Mouse (Mus musculus) midbrain, embryonic 11.5 days (tissue): ENCODE measurements at regions not wholly inside any gene's neighbourhood (a gene's known extent, or its start where the extent isn't known, plus 50 kb on each side); places are given as distances from the start of the nearest gene placed in this dataset.
A peak's percentile ranks its signal among the peaks of the same experiment; 100 is the strongest.

Source experiments
- ATAC-seq: fragments of 200-750 bp; cut with Nextera tagmentation; 2 replicates; pipeline ENCODE4 v1.8.0; 2017; ENCODE audit warnings: moderate TSS enrichment, moderate library complexity; ENCODE audit not compliant: low FRiP score
- DNase-seq: peaks from one replicate; pipeline ENCODE4 v3.0.0; 2015; ENCODE audit warnings: low spot score; ENCODE audit errors: missing footprints
- H3K27ac ChIP-seq: fragments of 300-500 bp; sonication (generic); 2 replicates; pipeline ENCODE4 v1.5.1; 2014; ENCODE audit warnings: low read depth, low read length
- H3K27me3 ChIP-seq: fragments of 300-500 bp; sonication (generic); 2 replicates; pipeline ENCODE4 v1.6.1; 2014; ENCODE audit warnings: mild to moderate bottlenecking, low read length, moderate library complexity, mixed read lengths; ENCODE audit not compliant: control insufficient read depth, insufficient read depth
- H3K36me3 ChIP-seq: fragments of 300-500 bp; sonication (generic); 2 replicates; pipeline ENCODE4 v1.6.1; 2014; ENCODE audit warnings: mild to moderate bottlenecking, low read length, moderate library complexity, mixed read lengths; ENCODE audit not compliant: control insufficient read depth, insufficient read depth
- H3K4me1 ChIP-seq: fragments of 300-500 bp; sonication (generic); 2 replicates; pipeline ENCODE4 v1.6.1; 2014; ENCODE audit warnings: low read length; ENCODE audit not compliant: control insufficient read depth, insufficient read depth
- H3K4me2 ChIP-seq: fragments of 300-500 bp; sonication (generic); 2 replicates; pipeline ENCODE4 v1.6.1; 2014; ENCODE audit warnings: mild to moderate bottlenecking, moderate library complexity
- H3K4me3 ChIP-seq: fragments of 300-500 bp; sonication (generic); 2 replicates; pipeline ENCODE4 v1.5.1; 2014; ENCODE audit warnings: low read depth, low read length
- H3K9ac ChIP-seq: fragments of 300-500 bp; sonication (generic); 2 replicates; pipeline ENCODE4 v1.6.1; 2014; ENCODE audit warnings: low read length
- H3K9me3 ChIP-seq: fragments of 300-500 bp; sonication (generic); 2 replicates; pipeline ENCODE4 v1.6.1; 2016; ENCODE audit warnings: low read length; ENCODE audit not compliant: control insufficient read depth
- WGBS: fragments of 180-500 bp; shearing (Covaris S2); extraction: QIAGEN DNeasy Blood & Tissue Kit; methylation state at CpG from one replicate; pipeline ENCODE4 v1.1.7; 2014; 5-methylcytosine and 5-hydroxymethylcytosine counted together

GRCm38 (mm10) chr1:158129243-158129770, 226.8 kb downstream of the Brinp2 start:
- Histone ChIP-seq H3K27me3 (no peaks in the 10 kb centered on the region), H3K36me3 (no peaks in the 10 kb centered on the region), H3K4me1 (no peaks in the 10 kb centered on the region), H3K9ac (no peak overlapping the region), H3K9me3 (no peaks in the 10 kb centered on the region), H3K27ac (no peak overlapping the region), H3K4me3 (no peak overlapping the region), H3K4me2 (no peak overlapping the region)
- no peak for DNase-seq
- ATAC-seq = no peak
- WGBS = 98% methylated on average over 3 of the region's 3 CpGs

GRCm38 (mm10) chr1:158147525-158147924, 208.6 kb downstream of the Brinp2 start:
- DNase-seq (peak; percentile 90), ATAC-seq (peak; percentile 92)
- peaks cover 19% of the 10 kb centered on the region for H3K27me3 ChIP-seq
- no peak overlapping the region for H3K27ac ChIP-seq
- 0% methylated on average over 3 of the region's 3 CpGs for WGBS
- no peak overlapping the region for H3K9ac ChIP-seq
- no peak overlapping the region for H3K4me3 ChIP-seq
- no peaks in the 10 kb centered on the region for H3K9me3 ChIP-seq
- H3K4me1 ChIP-seq = peaks cover 8% of the 10 kb centered on the region
- no peaks in the 10 kb centered on the region for H3K36me3 ChIP-seq
- H3K4me2 ChIP-seq = no peak overlapping the region

GRCm38 (mm10) chr1:158148035-158148434, 208.1 kb downstream of the Brinp2 start:
- peaks cover 17% of the 10 kb centered on the region for H3K27me3 ChIP-seq
- no peak overlapping the region for H3K9ac ChIP-seq
- H3K4me2 ChIP-seq = no peak overlapping the region
- H3K27ac ChIP-seq = no peak overlapping the region
- WGBS = 61% methylated on average over 5 of the region's 5 CpGs
- no peaks in the 10 kb centered on the region for H3K36me3 ChIP-seq
- H3K9me3 ChIP-seq = no peaks in the 10 kb centered on the region
- ATAC-seq = peak; percentile 58; the same call in 1 of the 2 replicates
- peaks cover 8% of the 10 kb centered on the region for H3K4me1 ChIP-seq
- DNase-seq = no peak
- H3K4me3 ChIP-seq = no peak overlapping the region

- Histone ChIP-seq H3K9ac (no peak overlapping the region), H3K4me1 (peaks cover 8% of the 10 kb centered on the region; the same call in 1 of the 2 replicates), H3K9me3 (no peaks in the 10 kb centered on the region), H3K36me3 (no peaks in the 10 kb centered on the region), H3K4me2 (no peak overlapping the region), H3K27ac (no peak overlapping the region), H3K27me3 (no peaks in the 10 kb centered on the region), H3K4me3 (no peak overlapping the region)
- WGBS = 48% methylated on average over 2 of the region's 2 CpGs
- DNase-seq = no peak
- ATAC-seq = 0 out of 2 replicates have a peak, but pooled peaks have one; percentile 15
Observed at GRCm38 (mm10) chr1:158161111-158161510, 195.0 kb downstream of the Brinp2 start.

GRCm38 (mm10) chr1:158161533-158161932, 194.6 kb downstream of the Brinp2 start:
- Histone ChIP-seq H3K9me3 (no peaks in the 10 kb centered on the region), H3K36me3 (no peaks in the 10 kb centered on the region), H3K27ac (no peak overlapping the region), H3K9ac (no peak overlapping the region), H3K4me3 (no peak overlapping the region), H3K27me3 (no peaks in the 10 kb centered on the region), H3K4me2 (no peak overlapping the region), H3K4me1 (peaks cover 8% of the 10 kb centered on the region; the same call in 1 of the 2 replicates)
- 19% methylated on average over 6 of the region's 6 CpGs for WGBS
- DNase-seq (no peak), ATAC-seq (peak; percentile 70)

- H3K9me3 ChIP-seq = no peaks in the 10 kb centered on the region
- peaks cover 8% of the 10 kb centered on the region; the same call in 1 of the 2 replicates for H3K4me1 ChIP-seq
- H3K36me3 ChIP-seq = no peaks in the 10 kb centered on the region
- no peak overlapping the region for H3K9ac ChIP-seq
- no peaks in the 10 kb centered on the region for H3K27me3 ChIP-seq
- H3K4me3 ChIP-seq = no peak overlapping the region
- H3K4me2 ChIP-seq = no peak overlapping the region
- DNase-seq = no peak
- no peak overlapping the region for H3K27ac ChIP-seq
- ATAC-seq = no peak
Observed at GRCm38 (mm10) chr1:158163411-158163810, 192.7 kb downstream of the Brinp2 start.

GRCm38 (mm10) chr1:158170006-158170405, 186.1 kb downstream of the Brinp2 start:
- H3K36me3 ChIP-seq = no peaks in the 10 kb centered on the region
- 0 out of 2 replicates have a peak, but pooled peaks cover 4% of the 10 kb centered on the region for H3K4me1 ChIP-seq
- H3K4me3 ChIP-seq = no peak overlapping the region
- peak; percentile 70; the same call in 1 of the 2 replicates for ATAC-seq
- H3K27ac ChIP-seq = no peak overlapping the region
- DNase-seq = no peak
- H3K9ac ChIP-seq = no peak overlapping the region
- H3K27me3 ChIP-seq = no peaks in the 10 kb centered on the region
- H3K9me3 ChIP-seq = no peaks in the 10 kb centered on the region
- 29% methylated on average over 3 of the region's 3 CpGs for WGBS
- no peak overlapping the region for H3K4me2 ChIP-seq

- H3K4me2 ChIP-seq = no peak overlapping the region
- no peak overlapping the region for H3K27ac ChIP-seq
- no peak overlapping the region for H3K4me3 ChIP-seq
- no peaks in the 10 kb centered on the region for H3K36me3 ChIP-seq
- no peak for DNase-seq
- no peaks in the 10 kb centered on the region for H3K9me3 ChIP-seq
- no peak overlapping the region for H3K9ac ChIP-seq
- 72% methylated on average over 4 of the region's 4 CpGs for WGBS
- no peaks in the 10 kb centered on the region for H3K4me1 ChIP-seq
- H3K27me3 ChIP-seq = no peaks in the 10 kb centered on the region
- ATAC-seq = no peak
Observed at GRCm38 (mm10) chr1:158180095-158180494, 176.0 kb downstream of the Brinp2 start.

- Histone ChIP-seq H3K4me3 (no peak overlapping the region), H3K9me3 (no peaks in the 10 kb centered on the region), H3K4me1 (no peaks in the 10 kb centered on the region), H3K36me3 (no peaks in the 10 kb centered on the region), H3K9ac (no peak overlapping the region), H3K27me3 (no peaks in the 10 kb centered on the region), H3K4me2 (no peak overlapping the region), H3K27ac (no peak overlapping the region)
- ATAC-seq = no peak
- WGBS = 80% methylated on average over 1 of the region's 1 CpGs
- no peak for DNase-seq
Observed at GRCm38 (mm10) chr1:158181296-158181695, 174.8 kb downstream of the Brinp2 start.
